Mouse (Mus musculus): ENCODE results near the gene Thbs2. TPM values are rescaled to one million over a fixed set of nuclear protein-coding genes. Genes with fewer than 3 reads are reported as not detected.

Thbs2 gene
- polyA plus RNA-seq, 1 experiment from 2014 or later, result 2.2 TPM

DNA sequence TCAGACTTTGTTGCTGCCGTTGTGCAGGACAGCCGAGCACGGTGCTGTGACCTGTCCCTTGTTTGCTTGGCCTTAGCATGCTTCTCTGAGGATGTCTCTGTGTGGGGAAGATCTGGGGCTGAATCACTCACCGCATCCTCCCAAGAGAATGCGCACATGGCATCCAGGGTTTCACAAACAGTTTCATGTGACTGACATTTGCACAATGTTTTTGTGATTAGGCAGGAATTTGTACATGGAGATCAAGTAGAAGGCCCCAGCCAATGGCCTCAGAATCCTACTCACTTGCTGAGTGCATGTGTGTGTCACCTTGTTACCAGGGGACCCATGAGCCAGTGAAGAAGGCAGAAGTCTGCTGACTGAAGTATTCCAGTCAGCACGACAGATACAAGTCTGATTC is 9.7 kb upstream of the Thbs2 start:
- Histone ChIP-seq H3K9ac (ENCODE audit: low read length) (no peak overlapping the region), H3K9me3 (ENCODE audit: control insufficient read depth, low read length) (no peaks in the 10 kb centered on the region), H3K27ac (replicated peaks; ENCODE audit: low read depth, low read length) (no peak overlapping the region), H3K36me3 (ENCODE audit: control insufficient read depth, insufficient read depth, low read length) (no peaks in the 10 kb centered on the region), H3K4me2 (ENCODE audit: low read depth, severe bottlenecking) (no peak overlapping the region), H3K27me3 (ENCODE audit: control insufficient read depth, insufficient read depth, low read length) (no peaks in the 10 kb centered on the region), H3K4me1 (ENCODE audit: control insufficient read depth, insufficient read depth, low read length) (peaks cover 2% of the 10 kb centered on the region; the same call in 1 of the 2 replicates), H3K4me3 (ENCODE audit: low read depth, low read length) (no peak overlapping the region)
- ATAC-seq (ENCODE audit: insufficient number of reproducible peaks, low FRiP score, low TSS enrichment, low read depth) (no peak), DNase-seq (ENCODE audit: low spot score) (no peak)
- WGBS, result 86% methylated on average over 6 of the region's 6 CpGs

DNA sequence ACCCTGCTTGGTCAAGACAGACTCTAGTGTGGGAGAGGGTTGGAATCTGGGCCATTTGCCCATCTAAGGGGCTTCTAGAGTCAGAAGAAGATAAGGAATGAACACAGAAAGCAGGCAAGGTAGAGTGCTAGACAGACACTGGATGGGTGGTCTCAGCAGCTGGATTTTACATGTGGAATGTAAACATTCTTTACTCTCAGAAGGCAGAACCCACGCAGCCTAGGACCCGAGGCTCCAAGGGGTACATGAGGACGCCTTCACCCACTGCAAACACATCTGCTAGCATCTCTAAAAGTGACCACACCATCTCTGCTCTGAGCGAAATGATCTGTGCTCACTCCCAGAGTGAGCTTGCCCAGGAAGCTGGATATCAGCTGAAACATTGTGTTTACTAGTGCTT is 9.2 kb upstream of the Thbs2 start:
- no peak overlapping the region for H3K9ac ChIP-seq (ENCODE audit: low read length)
- DNase-seq (ENCODE audit: low spot score), result no peak
- WGBS, result 62% methylated on average over 4 of the region's 4 CpGs
- no peaks in the 10 kb centered on the region for H3K36me3 ChIP-seq (ENCODE audit: control insufficient read depth, insufficient read depth, low read length)
- no peaks in the 10 kb centered on the region for H3K9me3 ChIP-seq (ENCODE audit: control insufficient read depth, low read length)
- H3K4me3 ChIP-seq (ENCODE audit: low read depth, low read length), result no peak overlapping the region
- no peaks in the 10 kb centered on the region for H3K27me3 ChIP-seq (ENCODE audit: control insufficient read depth, insufficient read depth, low read length)
- no peak overlapping the region for H3K4me2 ChIP-seq (ENCODE audit: low read depth, severe bottlenecking)
- no peak for ATAC-seq (ENCODE audit: insufficient number of reproducible peaks, low FRiP score, low TSS enrichment, low read depth)
- no peak overlapping the region for H3K27ac ChIP-seq (replicated peaks; ENCODE audit: low read depth, low read length)
- peaks cover 2% of the 10 kb centered on the region; the same call in 1 of the 2 replicates for H3K4me1 ChIP-seq (ENCODE audit: control insufficient read depth, insufficient read depth, low read length)

DNA sequence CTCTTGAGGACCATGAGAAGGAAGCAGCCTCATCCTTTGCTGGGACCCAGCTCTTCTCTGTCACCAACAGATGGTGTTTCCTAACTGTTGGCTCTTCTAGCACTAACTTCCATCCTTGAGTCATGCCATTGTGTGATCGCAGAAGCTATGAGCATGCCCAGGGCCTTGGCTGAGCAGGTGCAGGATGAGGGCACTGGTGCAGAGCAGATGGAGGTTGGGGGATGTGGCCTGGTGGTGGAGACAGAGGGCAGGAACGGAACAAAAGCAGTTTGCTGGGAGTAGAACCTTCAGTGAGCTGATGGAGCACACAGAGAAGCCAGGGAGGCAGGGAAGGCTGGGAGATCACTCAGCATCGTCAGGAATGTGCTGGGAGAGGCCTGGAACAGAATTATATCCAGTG is 8.7 kb upstream of the Thbs2 start:
- H3K27ac ChIP-seq (replicated peaks; ENCODE audit: low read depth, low read length), result no peak overlapping the region
- H3K4me2 ChIP-seq (ENCODE audit: low read depth, severe bottlenecking), result no peak overlapping the region
- WGBS, result 63% methylated on average over 3 of the region's 3 CpGs
- H3K27me3 ChIP-seq (ENCODE audit: control insufficient read depth, insufficient read depth, low read length), result no peaks in the 10 kb centered on the region
- no peak for DNase-seq (ENCODE audit: low spot score)
- H3K36me3 ChIP-seq (ENCODE audit: control insufficient read depth, insufficient read depth, low read length), result no peaks in the 10 kb centered on the region
- ATAC-seq (ENCODE audit: insufficient number of reproducible peaks, low FRiP score, low TSS enrichment, low read depth), result no peak
- peaks cover 2% of the 10 kb centered on the region; the same call in 1 of the 2 replicates for H3K4me1 ChIP-seq (ENCODE audit: control insufficient read depth, insufficient read depth, low read length)
- no peak overlapping the region for H3K9ac ChIP-seq (ENCODE audit: low read length)
- H3K9me3 ChIP-seq (ENCODE audit: control insufficient read depth, low read length), result no peaks in the 10 kb centered on the region
- no peak overlapping the region for H3K4me3 ChIP-seq (ENCODE audit: low read depth, low read length)

DNA sequence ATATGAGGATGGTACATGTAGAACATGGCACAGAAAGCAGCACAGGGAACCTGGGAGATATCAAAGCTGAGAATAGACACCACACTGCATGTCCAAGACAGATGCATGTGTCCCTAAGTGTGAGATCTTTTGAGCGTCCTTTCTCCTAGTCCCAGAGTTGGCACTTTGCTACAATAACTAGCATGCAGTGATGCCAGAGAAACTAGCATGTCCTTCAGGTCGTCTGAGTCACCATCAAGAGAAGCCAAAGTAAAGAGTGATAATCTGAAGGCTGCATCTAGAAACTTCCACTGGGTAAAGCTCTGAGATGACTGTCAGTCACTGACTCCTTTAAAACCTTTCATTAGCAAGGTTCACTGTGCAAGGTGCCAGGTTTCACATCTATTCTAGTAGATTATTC is 7.9 kb upstream of the Thbs2 start:
- no peak for ATAC-seq (ENCODE audit: insufficient number of reproducible peaks, low FRiP score, low TSS enrichment, low read depth)
- no peaks in the 10 kb centered on the region for H3K9me3 ChIP-seq (ENCODE audit: control insufficient read depth, low read length)
- no peak overlapping the region for H3K4me2 ChIP-seq (ENCODE audit: low read depth, severe bottlenecking)
- no peak overlapping the region for H3K4me3 ChIP-seq (ENCODE audit: low read depth, low read length)
- no peaks in the 10 kb centered on the region for H3K36me3 ChIP-seq (ENCODE audit: control insufficient read depth, insufficient read depth, low read length)
- no peak for DNase-seq (ENCODE audit: low spot score)
- H3K27me3 ChIP-seq (ENCODE audit: control insufficient read depth, insufficient read depth, low read length), result no peaks in the 10 kb centered on the region
- H3K9ac ChIP-seq (ENCODE audit: low read length), result no peak overlapping the region
- H3K4me1 ChIP-seq (ENCODE audit: control insufficient read depth, insufficient read depth, low read length), result peaks cover 2% of the 10 kb centered on the region; the same call in 1 of the 2 replicates
- 66% methylated on average over 2 of the region's 2 CpGs for WGBS
- no peak overlapping the region for H3K27ac ChIP-seq (replicated peaks; ENCODE audit: low read depth, low read length)

DNA sequence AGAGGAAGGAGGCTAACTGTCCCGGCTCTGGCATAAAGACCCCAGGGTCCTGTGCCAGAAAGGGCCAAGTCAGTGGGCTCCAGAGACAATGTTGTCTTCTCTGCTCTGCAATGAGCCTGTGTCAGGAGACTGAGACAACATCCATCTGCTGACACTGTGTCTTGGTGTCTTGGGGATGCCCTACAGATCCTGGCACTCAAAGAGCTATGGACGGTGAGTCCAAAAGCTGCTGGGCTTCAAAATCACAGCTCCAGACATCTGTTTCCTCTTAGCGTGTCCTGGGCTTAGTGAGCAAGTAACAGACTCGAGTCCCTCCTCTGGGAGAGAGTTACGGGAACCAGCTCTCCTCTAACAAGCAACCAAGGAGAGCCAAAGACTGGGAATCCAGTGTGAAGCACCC is 6.2 kb upstream of the Thbs2 start:
- peak; percentile 49 for DNase-seq (ENCODE audit: low spot score)
- H3K27ac ChIP-seq (replicated peaks; ENCODE audit: low read depth, low read length), result no peak overlapping the region; the same call in 1 of the 2 replicates

DNA sequence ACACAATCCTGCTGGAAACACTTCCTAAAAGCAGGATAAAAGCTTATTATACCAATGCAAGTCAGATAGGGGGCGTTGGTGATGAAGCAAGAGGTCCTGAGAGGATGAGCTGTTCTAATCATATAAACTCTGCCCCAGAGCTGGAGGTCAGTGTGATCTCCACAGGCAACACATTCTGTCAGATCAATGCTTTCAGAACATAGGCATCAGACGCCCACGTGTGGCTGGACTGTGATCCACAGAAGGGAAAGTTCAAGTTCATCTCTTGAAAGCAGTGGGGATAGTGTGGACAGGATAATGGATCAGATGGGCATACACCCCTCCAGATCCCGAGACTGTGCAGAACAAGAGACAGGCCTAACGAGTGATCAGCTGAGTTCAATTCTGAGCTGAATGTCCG is 4.2 kb upstream of the Thbs2 start:
- Histone ChIP-seq H3K36me3 (ENCODE audit: control insufficient read depth, insufficient read depth, low read length) (no peaks in the 10 kb centered on the region), H3K9me3 (ENCODE audit: control insufficient read depth, low read length) (no peaks in the 10 kb centered on the region), H3K4me3 (ENCODE audit: low read depth, low read length) (no peak overlapping the region), H3K4me1 (ENCODE audit: control insufficient read depth, insufficient read depth, low read length) (peaks cover 2% of the 10 kb centered on the region; the same call in 1 of the 2 replicates), H3K27me3 (ENCODE audit: control insufficient read depth, insufficient read depth, low read length) (no peaks in the 10 kb centered on the region), H3K27ac (replicated peaks; ENCODE audit: low read depth, low read length) (no peak overlapping the region), H3K9ac (ENCODE audit: low read length) (no peak overlapping the region), H3K4me2 (ENCODE audit: low read depth, severe bottlenecking) (no peak overlapping the region)
- DNase-seq (ENCODE audit: low spot score), result no peak
- 59% methylated on average over 6 of the region's 6 CpGs for WGBS
- no peak for ATAC-seq (ENCODE audit: insufficient number of reproducible peaks, low FRiP score, low TSS enrichment, low read depth)

More for the DNA sequence above, 6.2 kb upstream of the Thbs2 start:
- no peaks in the 10 kb centered on the region for H3K27me3 ChIP-seq (ENCODE audit: control insufficient read depth, insufficient read depth, low read length)
- H3K36me3 ChIP-seq (ENCODE audit: control insufficient read depth, insufficient read depth, low read length), result no peaks in the 10 kb centered on the region
- no peak overlapping the region for H3K4me2 ChIP-seq (ENCODE audit: low read depth, severe bottlenecking)
- WGBS, result 25% methylated on average over 5 of the region's 5 CpGs
- H3K9me3 ChIP-seq (ENCODE audit: control insufficient read depth, low read length), result no peaks in the 10 kb centered on the region
- H3K4me3 ChIP-seq (ENCODE audit: low read depth, low read length), result no peak overlapping the region
- no peak overlapping the region for H3K9ac ChIP-seq (ENCODE audit: low read length)
- H3K4me1 ChIP-seq (ENCODE audit: control insufficient read depth, insufficient read depth, low read length), result peaks cover 2% of the 10 kb centered on the region; the same call in 1 of the 2 replicates
- ATAC-seq (ENCODE audit: insufficient number of reproducible peaks, low FRiP score, low TSS enrichment, low read depth), result no peak

DNA sequence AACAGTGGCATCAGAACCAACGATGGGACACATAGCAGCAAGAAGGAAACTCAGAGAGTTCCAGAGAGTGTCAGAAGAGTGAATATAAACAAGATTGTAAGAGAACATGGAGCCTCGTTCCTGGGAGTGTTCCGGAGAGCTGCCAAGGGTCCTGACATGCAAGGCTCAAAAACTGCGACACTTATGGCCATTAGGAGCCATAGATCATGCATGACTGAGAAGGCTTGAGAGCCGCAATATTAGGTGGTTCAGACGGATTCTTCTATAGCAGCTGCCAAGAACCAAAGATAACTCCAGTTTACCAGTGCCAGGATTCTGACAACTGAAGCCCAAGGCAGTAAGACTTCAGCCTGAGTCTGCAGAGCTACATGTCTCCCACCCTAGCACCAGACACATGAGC is 3.1 kb upstream of the Thbs2 start:
- DNase-seq (ENCODE audit: low spot score) (no peak), ATAC-seq (ENCODE audit: insufficient number of reproducible peaks, low FRiP score, low TSS enrichment, low read depth) (no peak)
- Histone ChIP-seq H3K27ac (replicated peaks; ENCODE audit: low read depth, low read length) (no peak overlapping the region), H3K9ac (ENCODE audit: low read length) (no peak overlapping the region), H3K36me3 (ENCODE audit: control insufficient read depth, insufficient read depth, low read length) (no peaks in the 10 kb centered on the region), H3K9me3 (ENCODE audit: control insufficient read depth, low read length) (no peaks in the 10 kb centered on the region), H3K27me3 (ENCODE audit: control insufficient read depth, insufficient read depth, low read length) (no peaks in the 10 kb centered on the region), H3K4me3 (ENCODE audit: low read depth, low read length) (no peak overlapping the region), H3K4me1 (ENCODE audit: control insufficient read depth, insufficient read depth, low read length) (peaks cover 2% of the 10 kb centered on the region; the same call in 1 of the 2 replicates), H3K4me2 (ENCODE audit: low read depth, severe bottlenecking) (no peak overlapping the region)
- WGBS, result 82% methylated on average over 6 of the region's 6 CpGs

DNA sequence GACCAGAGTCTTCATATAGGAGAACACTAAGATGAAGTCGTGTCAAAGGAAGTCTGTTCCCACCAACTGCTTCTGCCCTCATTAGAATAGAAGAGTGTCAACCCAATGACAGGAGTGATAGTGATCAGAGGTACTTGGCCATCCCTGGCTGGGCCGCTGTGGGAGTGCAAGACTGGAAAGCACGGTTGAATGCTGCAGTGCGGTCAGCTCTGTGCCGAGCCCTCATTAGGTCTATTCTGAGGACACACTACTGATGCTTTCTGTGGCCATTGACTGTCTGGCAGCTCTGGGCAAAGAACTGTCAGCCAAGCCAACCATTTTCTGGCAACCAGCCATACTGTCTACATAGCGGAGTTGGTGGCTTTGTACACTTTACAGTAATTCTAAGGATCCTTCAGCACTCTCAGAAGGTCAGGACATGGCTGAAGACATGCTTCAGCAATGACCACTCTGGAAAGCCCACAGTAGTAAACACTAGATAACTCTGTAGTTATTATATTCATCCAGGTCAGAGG is 2.3 kb upstream of the Thbs2 start:
- DNase-seq (ENCODE audit: low spot score) (no peak), ATAC-seq (ENCODE audit: insufficient number of reproducible peaks, low FRiP score, low TSS enrichment, low read depth) (no peak)
- Histone ChIP-seq H3K4me1 (ENCODE audit: control insufficient read depth, insufficient read depth, low read length) (peaks cover 2% of the 10 kb centered on the region; the same call in 1 of the 2 replicates), H3K4me3 (ENCODE audit: low read depth, low read length) (no peak overlapping the region), H3K9ac (ENCODE audit: low read length) (no peak overlapping the region), H3K4me2 (ENCODE audit: low read depth, severe bottlenecking) (no peak overlapping the region), H3K27ac (replicated peaks; ENCODE audit: low read depth, low read length) (no peak overlapping the region), H3K9me3 (ENCODE audit: control insufficient read depth, low read length) (no peaks in the 10 kb centered on the region), H3K36me3 (ENCODE audit: control insufficient read depth, insufficient read depth, low read length) (no peaks in the 10 kb centered on the region), H3K27me3 (ENCODE audit: control insufficient read depth, insufficient read depth, low read length) (no peaks in the 10 kb centered on the region)
- 91% methylated on average over 6 of the region's 6 CpGs for WGBS
